Mouse (Mus musculus) liver, embryonic 14.5 days (tissue): ENCODE results near the gene Gm16451.
"Not testable (repeated sequence)": the region's sequence is repeated elsewhere in the genome, so short reads cannot be mapped to it uniquely, and the experiment has no call there.

Source experiments
- CTCF ChIP-seq: IDR thresholded peaks from 2 replicates; pipeline ENCODE4 v1.5.1; 2016; ENCODE audit warnings: antibody characterized with exemption, low read depth, control low read depth
- EP300 ChIP-seq: IDR thresholded peaks from 2 replicates; pipeline ENCODE4 v1.6.1; 2016; ENCODE audit warnings: antibody characterized with exemption, low read depth

DNA sequence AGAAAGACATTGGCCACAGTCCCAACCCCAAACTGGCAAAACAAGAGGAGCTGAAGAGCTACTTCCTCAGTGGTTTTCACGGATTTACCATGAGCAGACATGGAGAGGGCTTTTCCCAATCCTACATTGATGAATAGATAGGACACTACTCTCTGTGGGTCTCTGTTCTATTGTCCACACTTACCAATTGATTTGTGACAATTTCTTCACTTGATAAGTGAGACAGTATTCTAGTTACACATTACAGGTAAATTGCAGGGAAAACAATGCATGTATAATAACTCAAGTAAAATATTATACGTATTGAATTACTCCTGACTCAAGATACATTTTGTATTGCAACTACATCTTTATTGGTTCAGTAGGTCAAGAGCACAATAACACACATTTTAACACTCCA, at the start of gene Gm16451:
- not testable (repeated sequence) for TF ChIP-seq CTCF, EP300
